Mouse (Mus musculus): ENCODE results near the gene Ddost.
"Not testable (repeated sequence)": the region's sequence is repeated elsewhere in the genome, so short reads cannot be mapped to it uniquely, and the experiment has no call there.

The Ddost gene

DNA sequence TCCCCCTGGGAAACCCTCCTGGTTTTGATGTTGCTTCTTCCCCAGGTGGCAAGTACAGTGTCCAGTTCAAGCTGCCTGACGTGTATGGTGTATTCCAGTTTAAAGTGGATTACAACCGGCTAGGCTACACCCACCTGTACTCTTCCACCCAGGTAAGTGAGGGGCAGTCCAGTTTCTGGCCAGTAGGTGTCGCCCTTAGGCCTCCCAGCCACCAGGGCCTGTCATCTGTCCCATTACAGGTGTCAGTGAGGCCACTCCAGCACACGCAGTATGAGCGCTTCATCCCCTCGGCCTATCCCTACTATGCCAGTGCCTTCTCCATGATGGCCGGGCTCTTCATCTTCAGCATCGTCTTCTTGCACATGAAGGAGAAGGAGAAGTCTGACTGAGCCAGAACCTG, 7.1 kb downstream of the Ddost start:
- DNase-seq (ENCODE audit: extremely low spot score, low spot score), result no peak

DNA sequence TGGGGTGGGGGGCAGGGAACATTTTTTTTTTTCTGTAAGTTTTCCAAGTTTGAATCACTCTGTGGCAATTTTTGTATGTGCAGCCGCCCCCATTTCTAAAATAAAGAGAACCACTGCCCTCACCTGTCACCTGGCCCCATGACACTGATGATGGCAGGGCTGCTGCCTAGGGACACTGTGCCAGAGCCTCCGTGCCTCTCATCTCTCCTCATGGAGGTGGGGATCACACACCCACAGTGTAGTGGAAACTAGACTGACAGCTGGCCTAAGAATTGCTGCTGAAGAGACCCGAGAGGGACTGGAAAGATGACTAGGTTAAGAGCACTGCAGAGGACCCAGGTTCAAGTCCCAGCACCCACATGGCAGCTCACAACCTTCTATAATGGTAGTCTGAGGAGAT, 7.6 kb downstream of the Ddost start:
- DNase-seq (ENCODE audit: extremely low spot score, low spot score), result no peak

GRCm38 (mm10) chr4:138313021-138313420, 8.5 kb downstream of the Ddost start:
- no peak for DNase-seq (ENCODE audit: extremely low spot score, low spot score)

- DNase-seq (ENCODE audit: extremely low spot score, low spot score), result no peak
Measured at GRCm38 (mm10) chr4:138313795-138314194, 9.3 kb downstream of the Ddost start.

GRCm38 (mm10) chr4:138315781-138316180, 11.3 kb downstream of the Ddost start:
- DNase-seq (ENCODE audit: extremely low spot score, low spot score), result no peak

GRCm38 (mm10) chr4:138316369-138316768, 11.8 kb downstream of the Ddost start:
- DNase-seq (ENCODE audit: extremely low spot score, low spot score), result no peak

- peak; percentile 68 for DNase-seq (ENCODE audit: extremely low spot score, low spot score)
Measured at GRCm38 (mm10) chr4:138318509-138319266, 14.2 kb downstream of the Ddost start.

DNA sequence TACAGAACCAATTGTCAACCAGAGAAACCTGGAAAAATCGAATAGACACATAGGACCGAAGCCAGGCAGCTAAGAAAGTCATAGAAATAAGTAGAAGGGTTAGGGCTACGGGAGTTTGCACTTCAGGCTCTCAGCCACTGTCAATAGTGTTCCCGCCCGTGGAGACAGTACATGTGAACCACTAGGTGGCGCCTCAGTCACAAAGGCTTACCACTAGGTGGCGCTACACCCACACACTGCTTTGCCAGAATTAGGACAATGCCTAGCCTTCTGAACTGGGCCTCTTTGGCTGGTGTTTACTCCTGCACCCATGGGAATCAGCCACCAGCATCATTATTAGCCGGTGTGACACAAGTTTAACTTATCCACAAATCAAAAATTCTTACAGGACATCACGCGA, 15.0 kb downstream of the Ddost start:
- peak; percentile 85 for DNase-seq (ENCODE audit: extremely low spot score, low spot score)

DNA sequence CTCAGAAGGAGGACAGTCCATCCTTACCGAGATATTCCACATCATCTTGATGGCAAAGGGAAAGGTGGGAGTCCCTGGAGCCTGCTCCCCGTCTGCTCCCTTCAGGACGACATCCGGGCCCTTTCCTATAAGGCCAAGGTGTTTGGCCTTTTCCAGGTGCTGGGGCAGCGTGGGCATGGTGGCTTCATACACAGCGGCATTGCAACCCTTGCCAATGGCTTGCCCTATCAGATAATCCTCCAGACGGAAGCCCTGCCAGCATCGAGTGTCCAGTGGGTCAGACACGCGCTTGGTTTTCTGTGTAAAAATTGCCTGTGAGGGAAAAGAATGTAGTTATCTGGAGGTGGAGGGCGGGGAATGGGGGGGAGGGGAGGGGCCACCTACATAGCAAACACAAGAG, 16.2 kb downstream of the Ddost start:
- no peak for DNase-seq (ENCODE audit: extremely low spot score, low spot score)

DNA sequence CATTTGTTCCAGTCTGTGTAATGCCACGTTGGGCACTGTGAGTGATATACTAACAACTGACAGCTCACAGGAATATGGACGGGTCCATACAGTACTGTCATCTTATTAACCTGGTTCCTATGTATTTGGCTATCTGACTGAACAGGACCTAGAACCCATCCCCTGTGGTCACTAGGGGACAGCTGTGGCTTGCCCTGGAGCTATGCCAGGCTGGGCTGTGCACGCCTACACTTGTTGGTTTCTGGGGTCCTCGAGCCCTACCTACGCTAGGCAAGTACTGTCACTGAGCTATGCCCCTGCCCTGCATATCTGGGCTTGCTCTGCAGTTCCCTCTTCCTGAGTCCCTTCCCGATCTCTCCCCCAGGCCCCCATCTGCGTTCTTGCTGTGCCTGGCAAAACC, 17.0 kb downstream of the Ddost start:
- no peak for DNase-seq (ENCODE audit: extremely low spot score, low spot score)

- no peak for DNase-seq (ENCODE audit: extremely low spot score, low spot score)
Measured at GRCm38 (mm10) chr4:138322692-138323091, 18.2 kb downstream of the Ddost start.

- DNase-seq (ENCODE audit: extremely low spot score, low spot score), result no peak
Measured at GRCm38 (mm10) chr4:138323753-138324152, 19.2 kb downstream of the Ddost start.

- DNase-seq (ENCODE audit: extremely low spot score, low spot score), result no peak
Measured at GRCm38 (mm10) chr4:138324451-138324850, 19.9 kb downstream of the Ddost start.

DNA sequence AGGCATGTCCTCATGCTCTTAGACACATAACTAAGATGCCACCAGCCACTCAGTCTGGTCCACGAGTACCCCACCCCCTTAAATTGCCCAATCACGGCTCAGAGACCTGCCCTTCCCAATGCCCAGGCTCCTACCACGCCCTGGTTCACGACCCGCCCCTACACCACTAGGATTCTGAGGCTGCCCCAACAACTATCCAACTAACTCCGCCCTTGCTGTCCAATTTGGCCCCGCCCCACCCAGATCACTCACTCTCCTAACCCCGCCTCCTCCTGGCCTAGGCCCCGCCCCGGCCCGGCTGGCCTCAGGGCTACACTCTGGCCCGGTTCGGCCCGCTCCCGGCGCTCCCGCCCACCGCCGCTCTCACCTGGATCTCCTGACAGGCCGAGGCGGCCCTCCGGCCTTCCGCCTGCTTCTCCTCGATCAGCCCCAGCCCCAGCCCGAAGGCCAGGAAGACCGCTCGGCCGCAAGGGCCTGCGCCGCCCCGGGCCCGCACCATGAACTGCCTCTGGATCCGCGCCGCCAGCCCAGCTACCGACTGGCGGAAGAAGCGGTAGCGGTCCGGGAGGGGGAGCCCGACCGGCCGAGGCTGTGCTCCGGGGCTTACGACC, 21.0 kb downstream of the Ddost start:
- DNase-seq (ENCODE audit: extremely low spot score, low spot score), result peak; percentile 88

GRCm38 (mm10) chr4:138326077-138326695, 21.7 kb downstream of the Ddost start, which contains the start of gene Pink1:
TSS of gene Pink1 (minus strand) at chr4:138326307.
- DNase-seq (ENCODE audit: extremely low spot score, low spot score), result peak; percentile 83

DNA sequence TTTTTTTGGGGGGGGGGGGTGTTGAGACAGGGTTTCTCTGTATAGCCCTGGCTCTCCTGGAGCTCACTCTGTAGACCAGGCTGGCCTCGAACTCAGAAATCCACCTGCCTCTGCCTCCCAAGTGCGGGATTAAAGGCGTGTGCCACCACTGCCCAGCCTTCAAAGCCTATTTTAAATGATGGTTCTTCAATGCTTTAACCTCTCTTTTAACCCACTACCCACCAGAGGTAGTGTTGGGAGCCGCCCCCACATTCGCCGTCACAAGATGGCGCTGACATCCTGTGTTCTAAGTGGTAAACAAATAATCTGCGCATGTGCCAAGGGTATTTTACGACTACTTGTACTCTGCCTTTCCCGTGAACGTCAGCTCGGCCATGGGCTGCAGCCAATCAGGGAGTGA, 22.6 kb downstream of the Ddost start:
- DNase-seq (ENCODE audit: extremely low spot score, low spot score), result not testable (repeated sequence)

DNA sequence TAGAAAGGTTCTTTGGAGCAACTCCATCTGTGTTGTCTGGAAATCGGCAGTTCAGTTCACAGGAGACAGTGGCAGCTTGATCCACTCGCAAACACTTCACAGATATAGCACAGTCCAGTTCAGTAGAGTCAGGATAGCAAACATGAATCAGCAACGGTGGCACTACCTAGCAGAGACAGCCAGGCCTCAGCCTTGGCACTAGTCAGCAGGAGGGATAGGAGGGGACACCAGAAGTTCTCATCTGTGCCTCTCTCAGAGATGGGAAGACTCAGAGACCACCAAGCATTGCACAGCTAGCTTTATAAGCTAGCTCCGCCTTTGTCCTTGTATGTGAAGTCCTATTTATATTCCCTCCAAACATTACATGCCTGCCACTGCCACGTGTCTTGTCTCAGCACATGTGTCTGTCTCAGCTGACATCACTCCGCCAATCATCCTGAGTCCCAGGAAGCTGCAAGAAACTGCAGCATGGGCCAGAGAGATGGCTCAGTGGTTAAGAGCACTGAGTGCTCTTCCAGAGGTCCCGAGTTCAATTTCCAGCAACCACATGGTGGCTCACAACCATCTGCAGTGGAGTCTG, 23.5 kb downstream of the Ddost start:
- no peak for DNase-seq (ENCODE audit: extremely low spot score, low spot score)

DNA sequence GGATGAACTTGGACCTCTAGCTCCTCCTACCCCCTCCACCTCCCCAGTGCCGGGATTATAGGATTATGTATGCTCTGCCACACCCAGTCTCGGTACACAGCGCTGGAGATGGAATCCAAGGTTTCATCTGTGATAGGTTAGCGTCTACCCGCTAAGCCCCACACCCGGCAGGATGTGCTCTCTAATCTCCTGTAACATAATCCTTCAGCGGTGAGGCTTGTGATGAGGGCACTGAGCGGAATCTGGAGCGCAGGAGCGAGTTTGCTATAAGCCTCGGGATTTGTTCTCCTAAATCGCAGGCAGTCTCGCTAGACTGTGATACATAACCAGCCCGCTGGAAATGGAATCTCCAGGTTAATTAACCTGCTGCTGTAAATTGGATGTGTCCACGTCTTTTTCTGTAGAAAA, 25.7 kb downstream of the Ddost start:
- no peak for DNase-seq (ENCODE audit: extremely low spot score, low spot score)

- DNase-seq (ENCODE audit: extremely low spot score, low spot score), result no peak
Measured at GRCm38 (mm10) chr4:138331647-138332046, 27.1 kb downstream of the Ddost start.

DNA sequence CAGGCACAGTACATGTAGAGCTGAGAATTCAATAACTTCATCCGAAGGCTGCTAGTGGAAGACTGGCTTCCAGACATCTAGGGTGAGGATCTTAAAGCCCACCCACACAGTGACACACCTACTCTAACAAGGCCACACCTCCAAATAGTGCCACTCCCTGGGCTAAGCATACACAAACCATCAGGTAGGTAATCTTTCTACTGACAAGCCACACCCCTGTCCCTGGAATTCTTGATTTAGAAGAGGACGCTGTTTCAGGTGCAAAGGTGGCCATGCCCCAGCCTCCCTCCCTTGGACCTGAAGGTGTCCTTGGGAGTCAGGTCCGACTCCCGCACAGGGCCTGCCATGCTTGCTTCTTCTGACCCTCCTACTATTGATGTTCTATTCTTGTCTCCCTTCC, 28.6 kb downstream of the Ddost start:
- DNase-seq (ENCODE audit: extremely low spot score, low spot score), result no peak

GRCm38 (mm10) chr4:138335036-138335435, 30.5 kb downstream of the Ddost start:
- no peak for DNase-seq (ENCODE audit: extremely low spot score, low spot score)

GRCm38 (mm10) chr4:138335648-138336047, 31.1 kb downstream of the Ddost start:
- DNase-seq (ENCODE audit: extremely low spot score, low spot score), result no peak
